Mouse (Mus musculus): Measurements from ENCODE around the gene Rraga.

GRCm38 (mm10) chr4:86543999-86544398, 31.5 kb upstream of the Rraga start:
- TF ChIP-seq CTCF (IDR thresholded peaks at IDR 0.05; ENCODE audit: control insufficient read depth, insufficient read depth, low read length) (no peak), POLR2A (IDR thresholded peaks at IDR 0.05; ENCODE audit: borderline replicate concordance, control insufficient read depth, low read depth, low read length) (no peak)
